Mouse (Mus musculus): ENCODE measurements around the gene Crybb1. TPM values are rescaled to one million over a fixed set of nuclear protein-coding genes. Genes with fewer than 3 reads are reported as not detected.
A peak's percentile ranks its signal among the peaks of the same experiment; 100 is the strongest.

Gene Crybb1
- polyA plus RNA-seq, 2 experiments from 2014 or later: not detected

DNA sequence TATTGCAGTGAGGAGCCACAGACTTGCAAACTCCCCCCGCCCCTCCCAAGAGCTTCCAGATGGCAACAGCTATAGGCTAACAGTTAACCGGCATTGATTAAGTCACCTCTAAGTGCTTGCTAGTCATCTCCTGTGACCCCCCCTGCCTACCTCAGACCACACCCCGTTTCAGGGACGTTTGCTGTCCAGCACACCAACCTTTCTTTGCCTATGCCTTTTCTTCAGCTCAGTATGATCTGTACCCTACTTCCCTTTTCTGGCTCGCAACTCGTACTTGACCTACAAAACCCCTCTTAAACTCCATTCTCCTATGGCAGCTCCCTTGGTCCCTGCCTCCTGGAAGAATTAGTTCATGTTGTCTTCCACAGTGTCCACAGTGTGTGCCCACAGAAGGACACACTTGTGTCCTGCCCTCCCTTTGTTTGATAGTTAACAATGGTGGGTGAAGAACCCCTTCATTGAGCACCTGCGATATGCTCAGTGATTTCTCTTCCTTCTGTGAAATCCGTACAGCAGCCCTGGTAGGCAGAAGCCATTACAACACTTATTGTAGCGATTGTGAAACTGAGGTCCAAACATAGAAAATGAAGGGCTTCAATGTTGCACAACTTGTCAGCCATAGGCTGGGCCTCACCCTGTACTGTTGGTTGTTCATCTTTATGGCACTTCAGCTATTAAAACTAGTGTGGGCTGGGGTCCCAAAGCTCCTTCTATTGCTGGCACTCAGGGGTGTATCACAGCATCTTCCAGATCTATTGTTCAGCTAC is 10.6 kb downstream of the Crybb1 start:
- ATAC-seq: no peak

DNA sequence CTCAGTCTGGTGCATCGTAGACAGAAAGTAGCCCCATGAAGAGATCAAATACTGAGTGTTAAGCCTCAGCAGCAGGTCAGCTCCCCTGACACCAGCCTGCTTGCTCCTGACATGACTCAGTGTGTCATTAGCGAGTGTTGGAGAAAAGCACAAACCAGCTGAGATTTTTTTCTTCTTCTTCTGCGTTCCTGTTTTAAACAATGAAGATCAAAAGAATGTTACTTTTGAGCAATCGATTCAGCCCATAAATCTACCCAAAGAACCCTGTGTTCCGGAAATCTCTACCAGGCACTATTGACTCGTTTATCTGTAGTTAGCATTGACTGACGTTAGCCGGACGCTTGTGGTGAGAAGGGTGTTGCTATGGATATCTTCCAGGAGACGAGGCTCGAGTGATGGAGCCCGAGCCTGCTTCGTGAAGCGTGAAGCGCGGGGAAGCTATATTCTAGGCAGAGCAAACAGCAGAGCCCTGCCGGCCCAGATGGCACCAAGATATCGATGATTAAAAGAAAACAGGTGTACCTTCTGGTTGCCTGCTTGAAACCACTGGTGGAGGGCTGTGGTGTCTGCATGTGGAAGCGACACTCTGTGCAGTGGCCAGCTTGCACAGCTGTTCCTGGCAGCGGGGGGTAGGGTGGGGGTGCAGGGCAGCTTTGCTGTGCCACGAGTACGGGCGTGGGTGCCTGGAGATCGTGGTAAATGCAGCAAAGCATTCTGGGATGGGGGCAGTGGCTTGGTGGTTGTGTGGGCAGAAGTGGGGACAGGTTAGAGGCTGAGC is 15.3 kb downstream of the Crybb1 start:
- ATAC-seq: peak; percentile 47

DNA sequence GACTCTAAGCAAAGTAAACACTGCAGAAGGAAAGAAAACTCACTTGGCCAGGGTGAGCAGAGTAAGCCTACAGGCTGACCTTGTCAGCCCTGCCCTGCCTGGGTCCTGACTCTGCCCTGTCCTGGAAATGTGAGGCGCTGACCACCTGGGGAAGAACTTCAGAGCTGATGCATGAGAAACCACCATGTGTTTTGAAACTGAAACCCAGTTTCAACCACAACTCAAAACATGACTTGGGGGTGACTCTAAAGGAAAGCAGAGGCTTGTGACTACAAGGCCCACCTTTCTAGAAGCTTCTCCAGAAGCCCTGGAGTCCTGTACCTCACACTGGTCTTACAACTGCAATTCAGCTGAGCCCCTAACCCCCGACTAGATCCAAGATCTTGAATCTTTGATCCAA is 17.3 kb downstream of the Crybb1 start:
- ATAC-seq: no peak

DNA sequence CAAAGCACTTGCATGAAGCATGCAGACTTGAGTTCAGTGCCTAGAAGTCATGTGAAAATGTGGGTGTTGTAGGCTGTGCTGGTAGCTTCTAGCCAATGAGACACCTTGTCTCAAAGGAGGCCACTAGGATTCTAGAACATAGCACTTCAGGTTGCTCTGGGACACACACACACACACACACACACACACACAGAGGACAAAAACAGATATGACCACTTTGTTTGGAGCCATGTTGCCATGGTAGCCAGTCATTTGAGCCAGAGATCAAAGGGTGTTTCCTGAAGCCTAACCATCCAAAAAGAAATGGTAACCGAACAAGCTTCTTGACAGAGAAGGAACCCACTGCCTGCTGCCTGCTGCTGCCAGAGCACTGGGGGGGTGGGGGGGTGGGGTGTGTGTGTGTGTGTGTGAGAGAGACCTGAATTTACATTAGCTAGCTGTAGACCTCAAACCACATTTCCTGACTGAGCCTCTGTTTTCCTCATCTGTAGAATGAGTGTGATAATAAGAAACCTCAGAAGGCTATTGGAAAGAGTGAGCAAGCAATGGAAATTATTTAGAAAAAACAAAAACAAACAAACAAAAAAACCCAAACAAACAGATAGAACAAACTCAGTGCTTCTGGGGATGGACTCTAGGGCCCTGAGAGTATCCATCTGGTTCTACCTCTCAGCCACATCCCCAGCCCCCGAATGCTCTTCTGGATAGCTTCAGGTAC is 18.3 kb downstream of the Crybb1 start:
- peak; percentile 12 for ATAC-seq

DNA sequence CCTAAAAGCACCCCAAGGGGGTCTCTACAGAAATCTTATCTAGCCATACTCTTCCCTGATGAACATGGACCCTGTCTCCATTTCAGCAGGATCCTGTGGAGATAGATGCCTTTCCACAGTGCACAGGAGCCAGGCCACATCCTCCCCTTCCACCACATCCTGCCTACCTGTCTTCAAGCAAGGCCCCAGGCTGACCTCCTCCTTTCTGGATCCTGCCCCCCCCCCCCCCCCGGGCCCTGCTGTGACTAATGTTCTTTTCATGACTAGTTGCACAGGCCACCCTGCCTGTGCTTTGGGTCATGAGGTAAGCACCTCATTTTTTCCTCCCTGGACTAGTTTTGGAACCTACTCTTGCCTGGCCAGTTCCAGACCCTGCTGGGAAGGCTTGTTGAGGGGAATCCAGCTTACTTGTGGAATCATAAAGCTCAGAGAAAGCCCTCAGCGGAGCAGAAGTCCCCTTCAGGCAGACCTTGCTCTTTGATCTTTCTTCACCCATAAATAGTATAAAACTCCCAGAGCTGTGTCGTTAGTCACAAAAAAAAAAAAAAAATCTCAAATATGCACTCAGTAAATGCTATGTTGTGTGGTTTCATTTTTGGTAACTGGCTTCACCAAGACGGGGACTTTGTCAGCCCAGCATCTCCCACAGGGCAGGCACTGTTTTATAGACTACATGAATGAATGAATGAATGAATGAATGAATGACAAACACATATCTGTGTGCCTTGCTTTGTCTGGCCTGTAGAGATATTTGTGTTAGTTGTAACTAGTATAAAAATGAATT is 19.6 kb downstream of the Crybb1 start:
- peak; percentile 8 for ATAC-seq

DNA sequence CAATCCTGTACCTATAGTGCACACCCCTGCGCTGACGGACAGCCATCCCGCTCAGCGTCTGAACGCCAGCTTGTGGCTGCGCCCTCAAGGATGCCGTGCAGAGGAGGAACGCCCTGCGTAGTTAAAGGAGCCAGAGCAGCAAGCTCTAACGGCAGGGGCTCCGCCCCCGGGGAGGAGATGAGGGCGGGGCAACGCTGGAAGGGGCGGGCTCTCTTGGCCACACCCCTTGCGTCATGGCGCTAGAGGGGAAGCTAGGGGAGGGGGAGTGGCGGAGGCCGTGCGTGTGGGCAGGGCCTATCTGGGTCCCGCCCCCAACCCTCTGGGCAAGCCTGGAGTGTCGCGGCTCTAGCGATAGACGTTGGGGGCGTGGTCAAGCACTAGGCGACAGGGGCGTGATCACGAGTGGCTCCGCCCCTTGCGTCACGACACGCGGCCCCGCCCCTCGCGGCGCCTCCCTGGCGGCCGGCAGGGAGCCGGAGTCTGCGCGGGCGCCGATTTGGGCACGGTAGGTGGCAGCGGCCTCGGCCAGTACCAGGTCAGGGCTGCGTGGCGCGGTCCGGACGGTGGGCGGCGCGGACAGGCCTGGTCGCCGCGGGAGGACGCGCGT is 20.8 kb downstream of the Crybb1 start, which contains the start of gene Tpst2:
Gene Tpst2 (plus strand): TSS at position 425 of the 607 bp plus-strand sequence.
- ATAC-seq: peak; percentile 59

DNA sequence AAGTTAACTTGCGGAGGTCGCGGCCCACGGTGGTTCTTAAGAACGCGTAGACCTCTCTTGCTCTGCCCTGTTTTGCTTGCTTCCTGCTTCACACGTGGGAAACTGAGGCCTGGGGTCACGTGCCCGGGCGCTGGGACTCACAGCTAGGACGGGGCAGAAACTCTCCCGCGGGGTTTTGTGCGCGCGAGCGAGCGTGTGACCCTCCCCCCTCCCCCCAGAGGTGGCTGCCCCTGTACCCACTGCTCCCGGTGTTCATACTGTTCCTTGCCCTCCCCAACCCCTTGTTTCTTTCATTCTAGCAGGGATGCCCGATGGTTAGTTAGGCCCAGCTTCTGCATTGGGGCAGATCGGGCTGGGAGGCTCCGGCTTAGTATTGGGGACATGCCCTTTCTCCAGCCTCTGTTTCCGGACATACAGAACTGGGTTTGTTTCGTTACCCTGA is 21.3 kb downstream of the Crybb1 start:
- peak; percentile 0 for ATAC-seq

DNA sequence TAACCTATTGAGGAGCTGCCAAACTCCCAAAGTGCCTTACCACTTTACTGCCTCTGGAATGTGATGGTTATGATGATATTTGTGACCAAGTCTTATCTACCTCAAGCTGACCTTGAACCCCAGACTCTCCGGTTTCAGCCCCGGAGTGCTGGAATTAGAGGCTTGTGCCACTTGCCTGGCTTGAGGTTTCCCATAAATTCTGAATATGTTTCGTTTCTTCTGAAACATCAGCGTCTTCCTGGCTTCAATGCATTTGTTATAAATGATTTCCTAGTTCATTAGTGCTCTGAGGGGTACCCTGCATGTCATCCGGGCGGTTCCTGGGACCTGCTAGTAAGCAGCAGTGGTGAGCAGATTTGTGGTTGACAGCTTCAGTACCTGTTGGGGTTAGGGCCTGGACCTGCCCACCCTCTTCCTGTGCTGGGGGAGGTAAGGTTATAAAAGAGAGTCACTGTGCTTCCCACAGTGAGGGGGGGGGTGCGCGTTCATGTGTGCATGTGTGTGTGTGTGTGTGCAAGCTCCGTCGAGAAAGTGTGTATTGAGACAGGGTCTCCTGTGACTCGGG is 22.4 kb downstream of the Crybb1 start:
- no peak for ATAC-seq

DNA sequence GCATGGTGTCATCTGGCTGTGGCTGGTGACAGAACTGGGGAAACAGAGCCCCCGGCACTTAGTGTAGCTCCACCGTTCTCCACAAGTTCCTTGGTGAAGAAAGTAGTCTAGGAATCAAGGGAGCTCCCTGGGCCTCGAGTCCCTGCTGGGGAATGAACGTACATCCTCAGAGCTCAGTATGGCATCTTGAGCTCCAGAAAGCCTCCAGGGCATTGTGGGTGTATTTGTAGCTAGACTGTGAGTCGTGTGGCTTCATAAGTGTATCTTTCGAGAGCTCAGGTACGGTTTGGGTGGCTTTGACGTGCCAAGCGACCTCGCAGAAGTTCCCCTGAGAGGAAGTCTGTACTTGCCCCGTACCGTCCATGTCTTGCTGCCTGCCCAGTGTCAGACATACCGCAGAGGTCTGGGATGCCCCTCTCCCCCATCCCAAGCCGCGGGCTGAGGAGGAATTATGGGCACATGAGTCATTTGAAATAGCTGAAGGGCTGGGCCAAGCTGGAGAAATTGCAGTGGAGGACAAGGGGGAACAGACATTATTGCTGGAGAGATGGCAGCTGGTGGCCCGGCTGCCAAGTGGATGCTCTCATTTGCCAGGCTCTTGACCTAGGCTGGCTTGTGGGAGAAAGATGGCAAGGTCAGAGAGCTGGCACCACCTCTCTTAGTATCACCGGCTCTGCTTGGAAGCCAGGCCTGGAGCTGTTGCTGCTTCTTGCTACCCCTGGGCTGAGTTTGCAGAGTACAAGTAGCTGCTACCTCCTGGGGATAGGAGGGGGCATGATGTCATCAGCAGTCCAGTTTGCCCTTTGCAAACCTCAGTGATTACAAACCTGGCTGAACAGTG is 23.8 kb downstream of the Crybb1 start:
- no peak for ATAC-seq

DNA sequence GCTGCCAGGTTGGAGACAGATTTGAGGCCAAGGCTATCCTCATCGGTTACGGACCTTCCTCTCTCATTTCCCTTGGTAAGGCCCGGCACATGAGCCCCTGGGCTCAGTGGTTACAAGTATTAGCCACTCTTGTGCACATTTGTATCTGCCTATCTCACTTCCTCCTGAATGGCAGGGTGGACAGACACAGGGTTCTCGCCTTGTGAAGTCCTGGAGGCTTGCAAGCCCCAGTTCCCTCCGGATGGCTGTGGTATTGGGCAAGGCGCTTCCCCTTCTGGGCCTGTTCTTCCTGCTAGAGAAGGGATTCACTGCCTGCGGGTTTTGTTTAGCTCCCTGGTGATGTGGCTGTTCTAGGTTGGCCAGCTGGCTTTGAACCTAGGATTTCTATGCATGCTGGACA is 24.5 kb downstream of the Crybb1 start:
- ATAC-seq: no peak

DNA sequence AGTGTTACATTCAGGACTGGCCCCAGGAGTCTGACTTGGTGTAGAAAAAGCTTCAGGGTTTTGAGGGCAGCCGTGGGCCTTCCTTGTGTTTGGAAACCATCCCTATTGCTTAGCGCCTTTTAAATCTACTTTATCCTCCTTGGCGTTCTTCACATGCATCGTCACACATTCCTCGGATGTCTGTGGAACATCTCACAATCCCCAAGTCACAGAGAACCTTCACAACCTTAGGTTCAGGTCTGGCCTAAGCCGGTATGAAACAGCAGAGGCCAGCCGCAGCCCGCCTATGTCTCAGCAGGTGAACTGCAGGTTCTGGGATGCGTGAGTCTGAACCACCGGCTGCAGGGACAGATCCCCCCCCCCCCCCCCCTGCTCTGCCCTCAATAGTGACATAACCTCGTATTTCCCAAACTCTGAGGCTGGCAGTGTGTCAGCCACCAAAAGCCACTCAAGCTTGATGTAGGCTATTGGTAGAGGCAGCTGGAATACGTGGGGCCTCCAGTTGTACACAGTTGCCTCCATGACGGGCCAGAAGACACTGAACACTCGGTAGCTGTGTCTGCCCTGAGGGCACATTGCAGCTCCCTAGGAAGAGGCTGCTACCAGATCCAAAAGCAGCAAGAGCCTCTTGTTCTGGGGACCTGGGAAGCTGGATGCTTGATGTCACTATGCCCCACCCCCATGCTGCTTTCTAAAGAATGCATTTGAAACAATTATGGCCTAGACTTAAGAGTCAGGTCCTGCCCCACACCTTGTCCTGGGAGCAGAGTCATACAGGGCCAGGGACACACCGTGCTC is 25.4 kb downstream of the Crybb1 start:
- ATAC-seq: no peak

DNA sequence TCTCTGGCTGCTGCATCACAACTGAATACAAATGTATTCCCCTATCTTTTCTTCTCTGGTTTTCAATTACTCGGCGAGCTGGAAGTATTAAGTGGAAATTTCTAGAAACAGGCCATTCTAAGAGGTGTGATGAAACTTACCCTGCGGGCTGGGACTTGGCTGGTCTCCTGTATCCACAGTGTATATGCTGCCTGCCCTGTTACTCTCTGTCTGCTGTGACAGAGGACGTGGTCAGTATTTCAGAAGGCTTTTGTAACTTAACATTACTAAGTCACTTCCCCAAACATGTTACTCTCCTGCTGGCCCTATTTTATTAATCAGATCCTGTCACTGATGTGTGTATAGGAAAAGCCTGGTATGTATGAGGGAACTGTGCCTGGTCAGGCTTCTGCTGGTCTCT is 26.1 kb downstream of the Crybb1 start:
- no peak for ATAC-seq

DNA sequence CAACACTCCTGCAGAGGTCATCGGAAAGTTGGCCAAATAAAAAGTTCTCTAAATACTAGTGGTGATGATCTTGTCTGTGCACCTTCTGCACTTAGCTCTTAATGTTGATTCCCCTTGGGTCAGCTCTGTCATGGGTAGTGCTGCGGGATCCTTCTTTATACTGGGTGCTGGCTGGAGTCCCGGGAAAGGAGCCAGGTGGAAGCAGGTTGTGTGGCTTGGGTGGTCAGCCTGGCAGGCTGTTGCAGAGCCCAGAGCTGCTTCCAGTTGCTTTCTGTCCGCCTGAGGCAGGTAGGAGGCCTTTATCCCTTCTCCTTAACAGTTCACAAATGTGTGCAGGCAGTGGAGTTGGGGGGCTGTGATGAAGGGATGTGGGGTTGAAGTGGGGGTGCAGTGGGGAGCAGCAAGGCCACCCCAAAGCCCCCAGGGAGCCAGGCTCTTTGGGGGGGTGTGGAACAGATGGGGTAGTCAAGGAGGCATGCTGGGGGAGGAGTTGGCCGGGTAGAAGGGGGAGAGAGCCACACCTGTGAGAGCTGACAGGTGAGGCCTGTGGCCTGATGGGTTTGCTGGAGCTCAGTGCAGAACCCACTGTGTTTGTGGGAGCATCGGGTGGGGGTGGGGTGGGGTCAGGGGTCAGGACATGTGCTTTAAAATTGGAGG is 26.6 kb downstream of the Crybb1 start:
- no peak for ATAC-seq

DNA sequence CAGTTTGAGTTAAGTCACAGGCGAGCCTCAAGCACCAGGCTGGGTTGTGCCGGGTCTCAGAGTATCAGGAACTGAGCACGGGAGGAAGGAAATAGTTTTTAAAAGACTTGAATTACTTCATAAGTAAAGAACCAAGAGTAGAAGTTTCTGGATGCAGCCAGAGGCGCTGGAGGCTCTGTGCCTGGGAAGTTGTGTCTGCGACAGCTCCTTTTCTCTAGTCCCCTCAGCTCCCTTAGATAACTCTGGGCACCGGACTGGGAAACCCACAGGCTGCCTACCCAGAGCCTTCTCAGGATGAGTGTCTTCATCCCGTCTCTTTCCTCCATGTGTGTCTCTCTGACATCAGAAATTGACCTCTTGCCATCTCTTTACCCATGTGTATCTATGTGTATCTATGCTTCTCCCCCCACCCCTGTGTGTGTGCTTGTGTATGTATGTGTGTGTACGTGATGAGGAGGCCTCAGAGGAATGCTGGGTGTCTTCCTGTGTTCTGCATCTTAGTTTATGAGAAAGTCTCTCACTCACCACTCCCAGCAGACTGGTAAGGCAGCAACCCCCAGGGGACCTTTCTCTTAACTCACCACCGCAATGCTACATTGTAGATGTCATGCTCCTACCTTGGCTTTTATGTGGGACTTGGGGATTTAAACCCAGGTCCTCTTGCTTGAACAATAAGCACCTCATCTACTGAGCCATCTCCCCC is 27.3 kb downstream of the Crybb1 start:
- ATAC-seq: no peak

DNA sequence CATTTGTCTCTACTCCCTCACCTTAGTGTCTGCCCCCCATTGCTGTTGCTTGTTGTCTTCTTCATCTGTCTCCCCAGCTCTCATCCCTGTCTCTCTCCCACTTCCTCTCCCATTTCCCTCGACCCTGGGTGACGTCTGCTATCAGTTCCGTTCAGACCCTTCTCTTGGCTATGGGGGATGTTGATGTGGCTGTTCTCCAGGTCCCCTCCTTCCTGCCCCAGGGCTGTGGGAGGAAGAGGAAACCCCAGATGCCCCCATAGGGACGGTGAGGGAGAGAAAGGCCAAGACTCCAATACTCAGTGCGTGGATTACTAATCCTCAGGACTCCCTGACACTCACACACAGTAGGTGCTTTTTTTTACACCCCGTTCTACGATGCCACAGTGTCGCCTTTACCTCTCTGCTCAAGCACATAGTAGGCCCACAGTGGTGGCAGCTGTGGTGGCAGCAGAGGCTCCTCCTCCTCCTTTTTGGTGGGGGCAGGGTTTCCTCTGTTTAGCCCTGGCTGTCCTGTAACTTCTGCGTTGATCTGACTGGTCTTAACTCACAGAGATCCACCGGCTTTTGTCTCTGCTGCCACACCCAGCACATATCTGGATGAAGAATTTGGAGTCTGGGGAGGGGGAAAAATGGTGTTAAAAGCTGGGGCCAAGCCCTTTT is 28.1 kb downstream of the Crybb1 start:
- no peak for ATAC-seq

DNA sequence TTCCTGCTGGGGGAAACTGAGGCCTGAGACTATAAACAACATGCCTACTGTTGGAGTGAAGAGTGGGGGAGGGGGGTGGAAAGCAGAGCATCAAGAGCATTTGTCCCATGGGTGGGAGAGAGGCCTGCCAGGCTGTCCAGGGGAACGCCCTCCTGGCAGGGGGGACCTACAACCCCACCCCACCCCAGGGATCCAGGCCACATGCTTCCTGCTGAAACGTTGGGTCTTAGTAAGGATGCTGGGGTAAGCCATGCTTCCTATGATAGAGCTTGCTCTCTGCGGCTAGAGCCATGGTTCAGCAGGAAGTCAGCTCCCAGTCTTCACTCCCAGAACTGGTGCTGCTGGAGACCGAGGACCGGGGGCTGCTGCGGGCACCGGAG is 28.6 kb downstream of the Crybb1 start:
- no peak for ATAC-seq

DNA sequence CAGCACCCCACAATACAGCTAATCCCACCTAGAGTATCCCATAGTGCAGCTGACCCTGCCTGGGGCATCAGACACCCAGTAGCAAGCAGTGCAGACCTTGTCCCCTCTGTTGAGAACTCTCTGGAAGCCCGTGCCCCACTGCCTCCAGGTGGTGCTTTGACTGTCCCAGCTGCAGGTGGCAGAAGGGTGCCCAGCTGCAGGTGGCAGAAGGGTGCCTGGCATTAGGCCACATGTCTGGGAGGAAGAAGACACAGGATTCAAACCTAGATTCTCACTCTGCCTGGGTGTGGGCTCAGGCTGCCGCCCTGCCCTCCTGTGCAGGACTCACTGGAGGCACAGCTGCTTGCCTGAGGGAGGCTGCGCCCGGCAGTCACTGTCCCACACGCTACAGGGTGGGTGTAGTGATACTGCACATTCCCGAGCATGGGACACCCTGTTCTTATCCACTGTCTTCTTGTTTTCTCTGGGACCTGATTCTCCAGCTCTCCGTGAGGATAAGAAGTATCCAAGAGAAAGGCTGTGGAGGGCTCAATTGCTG is 30.0 kb downstream of the Crybb1 start:
- no peak for ATAC-seq

DNA sequence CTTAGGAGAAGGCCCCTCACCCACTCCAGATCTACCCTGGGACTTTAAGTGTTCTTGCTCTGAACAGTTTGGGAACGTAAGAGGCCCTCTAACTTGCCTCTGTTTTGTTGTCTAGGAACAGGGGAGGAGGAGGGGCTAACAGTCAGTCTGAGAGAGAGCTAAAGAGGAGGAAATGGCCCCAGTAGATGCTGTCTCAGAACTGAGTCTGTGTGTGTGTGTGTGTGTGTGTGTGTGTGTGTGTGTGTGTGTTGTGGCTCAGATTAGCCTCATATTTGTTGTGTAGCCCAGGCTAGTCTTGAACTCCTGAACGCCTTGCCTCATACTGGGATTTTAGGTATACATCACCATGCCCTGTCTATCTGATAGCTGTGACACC is 31.0 kb downstream of the Crybb1 start:
- peak; percentile 52 for ATAC-seq

Data from activated CD4-positive, CD25-positive, alpha-beta regulatory T cell, adult 4 months (primary cell).